Mouse (Mus musculus) lung, adult 2 months (tissue): ENCODE results near the gene Rbm7.

Experiments
- CTCF ChIP-seq: fragments of 200-500 bp; IDR thresholded peaks from 2 replicates; pipeline ENCODE4 v1.5.1; 2011; ENCODE audit warnings: mild to moderate bottlenecking, low read length, control low read depth; ENCODE audit not compliant: insufficient read depth
- POLR2A ChIP-seq: fragments of 200-500 bp; IDR thresholded peaks from 2 replicates; pipeline ENCODE4 v1.6.1; 2011; ENCODE audit warnings: low read depth, mild to moderate bottlenecking, control low read depth, low read length, borderline replicate concordance; ENCODE audit errors: extremely low read depth

- no peak for TF ChIP-seq CTCF
- TF ChIP-seq POLR2A: no peak
Observed at GRCm38 (mm10) chr9:48531294-48531693, 36.2 kb upstream of the Rbm7 start.
